Mouse (Mus musculus) urinary bladder, postnatal 14 days (tissue): ENCODE results near the gene Fbxl19.

Experiments used
- DNase-seq: peaks from one replicate; pipeline ENCODE4 v3.0.0; 2021; ENCODE audit warnings: low spot score

Gene Fbxl19

GRCm38 (mm10) chr7:127801010-127801621 is 56.8 kb downstream of the Fbxl19 start:
- DNase-seq: peak; percentile 49

GRCm38 (mm10) chr7:127802313-127802712 is 58.0 kb downstream of the Fbxl19 start:
- DNase-seq: no peak

GRCm38 (mm10) chr7:127808821-127809220 is 64.5 kb downstream of the Fbxl19 start:
- DNase-seq: no peak

- no peak for DNase-seq
Observed at GRCm38 (mm10) chr7:127809846-127810245, 65.5 kb downstream of the Fbxl19 start.

GRCm38 (mm10) chr7:127810650-127811049 is 66.3 kb downstream of the Fbxl19 start:
- DNase-seq: no peak

GRCm38 (mm10) chr7:127811240-127811639 is 66.9 kb downstream of the Fbxl19 start:
- DNase-seq: no peak

- DNase-seq: no peak
Observed at GRCm38 (mm10) chr7:127812292-127812691, 67.9 kb downstream of the Fbxl19 start.

- DNase-seq: no peak
Observed at GRCm38 (mm10) chr7:127813821-127814220, 69.5 kb downstream of the Fbxl19 start.

- DNase-seq: peak; percentile 53
Observed at GRCm38 (mm10) chr7:127814241-127814921, 70.0 kb downstream of the Fbxl19 start.

- no peak for DNase-seq
Observed at GRCm38 (mm10) chr7:127815116-127815665, 70.8 kb downstream of the Fbxl19 start.

GRCm38 (mm10) chr7:127815954-127816821 is 71.8 kb downstream of the Fbxl19 start:
- DNase-seq: peak; percentile 61

- no peak for DNase-seq
Observed at GRCm38 (mm10) chr7:127817053-127817452, 72.7 kb downstream of the Fbxl19 start.

- no peak for DNase-seq
Observed at GRCm38 (mm10) chr7:127817776-127818175, 73.4 kb downstream of the Fbxl19 start.
